Mouse (Mus musculus): Measurements from ENCODE around the gene Ckap5.

Gene Ckap5

DNA sequence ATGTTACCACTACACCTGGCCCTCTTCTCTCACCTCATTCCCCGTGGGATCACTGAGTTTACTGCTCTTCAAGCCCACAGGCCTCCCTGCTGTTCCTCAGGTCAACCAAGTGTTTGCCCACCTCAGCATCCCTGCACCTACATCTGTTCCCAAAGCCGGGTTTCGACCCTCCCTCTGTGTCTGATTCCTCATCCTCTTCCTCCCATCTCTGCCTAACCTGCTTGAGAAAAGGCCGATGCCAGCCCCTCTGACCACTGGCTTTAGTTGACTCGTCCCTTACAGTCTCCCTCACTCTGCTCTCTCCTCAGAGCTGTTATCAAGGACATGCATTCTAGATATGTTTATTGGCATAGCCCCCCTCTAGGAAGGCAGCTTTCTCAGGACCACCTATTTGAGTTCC lies 100.9 kb downstream of the Ckap5 start:
- no peak for DNase-seq (ENCODE audit: low spot score)

DNA sequence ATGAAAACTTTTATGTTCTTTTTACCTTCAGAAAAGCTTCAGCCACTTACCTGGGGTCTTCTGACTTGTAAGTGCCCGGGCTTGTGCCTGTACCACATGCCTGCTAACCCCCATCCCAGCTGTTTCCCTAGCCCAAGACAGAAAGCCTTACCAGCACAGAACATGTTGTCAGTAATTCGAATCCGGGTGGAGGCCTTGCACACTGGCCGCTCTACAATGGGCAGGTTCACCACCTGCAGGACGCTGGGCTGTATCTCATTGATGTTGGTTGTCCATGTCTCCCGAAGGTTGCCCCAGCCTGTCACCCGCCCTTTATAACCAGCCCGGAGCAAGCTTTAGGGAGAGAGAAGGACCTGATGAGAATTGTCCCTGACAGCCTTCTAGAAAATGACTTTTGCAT lies 101.6 kb downstream of the Ckap5 start:
- no peak for DNase-seq (ENCODE audit: low spot score)

DNA sequence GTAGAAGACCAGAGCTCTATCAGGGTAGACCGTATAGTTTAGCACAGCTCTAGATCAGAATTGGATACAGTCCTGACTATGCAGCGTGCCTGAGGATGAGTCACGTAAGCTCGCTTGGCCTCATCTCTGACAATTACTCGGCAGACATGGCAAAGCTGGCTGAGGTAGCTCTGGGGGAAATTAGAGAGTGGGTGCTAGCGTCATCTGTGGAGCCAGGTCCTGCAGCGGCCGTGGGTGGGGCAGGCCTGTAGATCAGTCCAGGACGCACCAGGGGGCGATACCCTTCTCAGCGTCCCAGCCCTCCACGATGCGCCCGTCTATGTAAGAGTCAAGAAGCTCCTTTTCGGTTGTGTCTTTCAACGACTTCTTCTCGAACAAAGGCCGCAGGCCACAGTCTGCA lies 103.1 kb downstream of the Ckap5 start:
- no peak for DNase-seq (ENCODE audit: low spot score)

DNA sequence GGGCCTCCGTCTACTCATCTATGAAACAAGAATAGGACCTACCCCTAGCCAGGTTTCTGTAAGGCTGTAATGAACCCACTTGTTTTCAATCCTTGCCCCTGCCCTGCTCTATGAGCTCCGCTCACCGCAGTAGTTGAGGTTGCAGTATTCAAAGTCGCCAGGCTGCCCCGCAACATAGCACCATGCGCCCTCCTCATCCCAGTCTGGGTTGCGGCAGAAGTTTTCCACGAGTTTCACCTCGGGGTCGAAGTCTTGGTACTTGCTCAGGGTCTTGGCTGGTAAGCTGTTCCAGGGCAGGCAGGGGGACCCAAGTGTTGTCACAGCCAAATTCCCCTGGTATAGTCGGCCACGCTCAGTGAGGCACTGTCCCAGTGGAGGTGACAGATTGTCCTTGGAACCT lies 103.8 kb downstream of the Ckap5 start:
- no peak for DNase-seq (ENCODE audit: low spot score)

DNA sequence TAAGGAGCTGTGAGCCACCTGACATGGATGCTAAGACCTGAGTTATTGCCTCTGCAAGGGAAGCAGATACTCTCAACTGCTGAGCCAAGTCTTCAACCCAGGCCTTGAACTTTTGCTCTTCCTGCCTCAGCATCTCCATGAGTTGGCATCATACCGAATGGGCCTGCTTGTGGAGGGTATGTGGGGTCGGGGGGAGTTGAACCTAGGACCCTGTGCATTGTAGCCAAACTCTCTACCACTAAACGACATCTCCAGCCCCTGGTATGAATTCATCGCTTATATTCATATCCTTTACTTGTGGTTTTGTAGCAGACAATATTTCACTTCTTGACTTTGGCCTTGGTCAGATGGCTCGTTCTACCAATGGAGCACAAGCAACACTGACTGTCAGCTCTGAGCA lies 105.3 kb downstream of the Ckap5 start:
- DNase-seq (ENCODE audit: low spot score) = no peak

DNA sequence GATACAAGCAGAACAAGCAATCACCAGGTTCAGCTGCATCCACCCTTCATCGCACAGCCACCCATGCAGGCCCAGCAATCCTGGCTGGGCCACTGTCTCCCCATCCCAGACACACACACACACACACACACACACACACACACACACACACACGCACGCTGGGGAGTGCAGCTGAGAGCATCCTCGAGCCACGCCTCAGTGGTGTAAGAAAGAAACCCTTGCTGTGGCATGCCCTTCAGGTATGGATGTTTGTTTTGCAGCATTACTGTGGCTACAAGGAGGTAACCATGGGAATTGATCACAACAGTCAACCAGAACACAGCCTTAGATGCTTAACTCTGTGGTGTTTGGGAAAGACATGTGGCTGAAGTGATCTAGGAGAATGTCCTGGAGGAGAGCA lies 105.8 kb downstream of the Ckap5 start:
- no peak for DNase-seq (ENCODE audit: low spot score)

DNA sequence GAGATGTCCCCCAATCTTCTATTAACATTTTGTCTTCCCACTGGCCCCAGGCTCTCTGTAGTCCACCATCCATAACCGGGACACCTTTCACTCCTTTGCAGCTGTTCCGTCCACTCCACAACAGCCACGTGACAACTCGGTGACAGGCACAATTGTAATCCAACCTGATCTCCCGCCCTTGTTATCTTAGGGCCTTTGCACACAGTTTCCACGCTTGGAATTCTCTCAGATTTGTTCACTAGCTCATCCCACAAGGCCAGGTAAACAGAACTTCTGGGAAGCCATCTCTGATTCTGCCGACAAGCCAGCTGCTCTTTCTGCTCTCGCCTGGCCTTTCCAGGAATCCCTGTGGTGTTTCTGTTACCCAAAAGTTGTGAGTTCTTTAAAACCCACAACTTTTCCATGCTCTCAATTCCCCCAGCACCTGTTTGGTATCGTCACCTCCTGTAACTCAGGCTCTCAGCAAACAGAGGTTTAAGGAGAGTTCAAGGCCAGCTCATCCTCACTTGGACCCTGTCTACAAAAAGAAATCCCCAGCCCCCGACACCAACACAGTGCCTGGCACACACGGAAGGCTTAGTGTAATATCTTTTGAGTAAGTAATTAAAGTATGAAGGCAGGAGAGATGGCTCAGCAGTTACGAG lies 106.9 kb downstream of the Ckap5 start:
- DNase-seq (ENCODE audit: low spot score) = no peak

DNA sequence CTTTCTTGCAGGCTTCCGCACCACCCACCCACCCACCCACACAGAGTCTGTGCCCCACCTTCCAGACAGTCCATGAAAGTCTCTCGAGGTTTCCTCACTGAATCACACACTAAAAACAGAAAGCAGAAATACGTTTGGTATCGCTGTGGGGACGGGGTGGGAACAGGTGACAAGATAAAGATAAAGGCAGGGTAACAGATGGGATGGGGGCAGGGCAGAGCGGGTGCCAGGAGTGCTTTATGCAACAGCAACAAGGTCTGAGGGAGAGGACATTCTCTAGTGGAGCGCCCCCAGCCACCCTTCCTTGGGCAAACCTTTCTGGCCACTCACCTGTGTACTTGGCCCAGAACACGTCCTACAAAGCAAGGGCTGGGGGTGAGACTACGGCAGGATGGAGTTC lies 108.3 kb downstream of the Ckap5 start:
- no peak for DNase-seq (ENCODE audit: low spot score)

DNA sequence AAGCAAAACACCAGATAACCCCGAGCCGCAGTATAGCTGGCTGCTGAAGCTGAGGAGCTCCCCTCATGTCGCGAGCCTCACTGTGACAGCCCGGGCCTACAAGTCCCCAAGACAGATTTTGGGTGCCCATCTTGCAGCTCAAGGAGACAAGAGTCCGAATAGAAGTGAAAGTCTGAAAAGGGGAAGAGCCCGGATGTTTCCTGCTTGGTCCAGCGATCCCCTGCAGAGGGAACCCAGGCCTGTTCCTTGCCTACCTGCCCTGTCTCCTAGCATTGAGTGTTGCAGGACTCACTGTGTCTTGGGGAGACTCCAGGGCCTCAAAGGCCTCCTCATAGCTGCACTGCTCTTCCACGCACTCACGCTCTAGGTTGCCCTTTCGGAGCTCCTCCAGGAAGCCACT lies 108.9 kb downstream of the Ckap5 start:
- no peak for DNase-seq (ENCODE audit: low spot score)

DNA sequence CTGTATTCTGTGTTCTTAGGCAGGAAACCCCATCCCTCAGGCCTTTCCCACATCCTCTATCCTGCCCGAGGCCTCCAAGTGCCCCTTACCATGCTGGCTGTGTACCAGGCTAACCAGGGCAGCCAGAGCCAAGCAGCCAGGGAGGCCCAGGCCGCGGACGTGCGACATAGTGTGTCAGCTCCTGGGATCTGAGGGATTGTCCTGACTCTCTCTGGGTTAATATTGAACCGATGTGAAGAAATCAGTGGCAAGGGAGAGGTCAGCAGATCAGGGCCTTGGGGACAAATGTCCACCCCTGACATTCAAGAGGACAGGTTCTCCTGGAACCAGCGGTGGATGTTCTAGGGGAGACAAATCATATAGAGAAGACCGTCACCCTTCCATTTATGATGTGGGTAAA lies 109.7 kb downstream of the Ckap5 start, which contains the start of gene F2:
Gene F2, minus strand, starts transcription at position 186 of the 400 bp plus-strand sequence.
- DNase-seq (ENCODE audit: low spot score) = no peak

DNA sequence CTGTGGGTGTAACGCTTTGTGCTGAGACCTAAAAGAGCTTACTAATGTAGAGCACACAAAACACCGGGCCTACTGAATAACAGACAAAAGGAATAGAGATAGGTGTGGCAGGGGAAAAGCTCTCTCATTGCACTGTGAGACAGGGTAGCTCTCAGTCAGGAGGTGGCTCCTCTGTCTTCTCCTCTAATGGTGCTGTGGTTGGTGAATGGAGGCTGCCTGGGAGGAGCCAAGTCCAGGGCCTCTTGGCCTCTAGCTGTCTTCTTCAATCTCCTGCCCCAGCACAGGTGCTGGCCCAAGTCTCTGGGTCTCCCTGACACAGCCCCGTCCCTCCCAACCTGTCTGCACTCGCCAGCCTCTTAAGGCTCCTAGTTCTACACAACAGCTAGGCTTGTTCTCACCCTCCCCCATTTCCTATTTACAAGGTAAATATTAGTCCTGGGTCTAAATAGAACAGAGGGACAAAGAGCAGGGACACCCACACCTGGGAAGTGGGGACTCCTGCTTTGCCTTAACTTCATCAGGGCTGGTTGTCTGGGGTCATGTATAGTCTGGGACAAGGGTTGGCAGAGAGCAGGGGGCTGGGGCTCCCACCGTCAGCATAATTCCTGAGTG lies 110.3 kb downstream of the Ckap5 start:
- DNase-seq (ENCODE audit: low spot score) = no peak

DNA sequence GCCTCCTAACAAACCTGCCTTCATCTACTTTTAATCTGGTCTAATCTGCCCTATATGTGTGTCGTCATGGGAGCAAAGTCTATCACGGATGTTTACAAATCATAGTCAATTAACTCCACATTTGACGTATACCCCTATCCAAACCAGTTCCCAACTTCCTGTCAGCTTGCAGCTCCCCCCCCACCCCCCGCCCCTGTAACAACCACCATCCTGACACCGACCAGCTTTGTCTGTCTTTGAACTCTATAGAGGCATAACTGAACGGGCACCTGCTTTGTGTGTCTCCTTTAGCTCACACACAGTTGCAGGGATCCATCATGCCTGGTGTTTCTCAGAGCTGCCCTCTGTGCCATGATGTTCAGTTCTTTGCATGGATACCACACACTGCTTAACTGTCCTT lies 112.4 kb downstream of the Ckap5 start:
- no peak for DNase-seq (ENCODE audit: low spot score)

DNA sequence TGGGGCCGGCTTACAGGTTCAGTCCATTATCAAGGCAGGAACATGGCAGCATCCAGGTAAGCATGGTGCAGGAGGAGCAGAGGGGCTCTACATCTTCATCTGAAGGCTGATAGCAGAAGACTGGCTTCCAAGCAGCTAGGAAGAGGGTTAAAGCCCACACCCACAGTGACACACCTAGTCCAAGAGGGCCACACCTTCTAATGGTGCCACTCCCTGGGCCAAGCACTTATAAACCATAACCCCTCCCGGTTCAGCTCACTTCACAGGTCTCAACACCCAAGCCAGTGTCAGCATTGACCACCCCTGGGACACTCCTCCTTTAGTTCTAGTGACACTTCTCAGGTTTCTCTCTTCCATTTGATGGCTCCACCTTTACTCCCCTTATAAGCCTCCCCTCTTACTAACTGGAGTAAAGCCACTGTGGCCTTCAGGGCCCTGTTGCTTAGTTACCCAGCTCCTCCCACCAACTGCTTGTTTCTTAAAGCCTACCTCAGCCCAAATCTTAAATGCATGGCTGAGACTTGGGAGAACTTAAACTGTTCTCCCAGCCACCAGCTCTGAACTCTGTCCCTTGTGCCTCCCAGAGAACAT lies 116.4 kb downstream of the Ckap5 start:
- no peak for DNase-seq (ENCODE audit: low spot score)

DNA sequence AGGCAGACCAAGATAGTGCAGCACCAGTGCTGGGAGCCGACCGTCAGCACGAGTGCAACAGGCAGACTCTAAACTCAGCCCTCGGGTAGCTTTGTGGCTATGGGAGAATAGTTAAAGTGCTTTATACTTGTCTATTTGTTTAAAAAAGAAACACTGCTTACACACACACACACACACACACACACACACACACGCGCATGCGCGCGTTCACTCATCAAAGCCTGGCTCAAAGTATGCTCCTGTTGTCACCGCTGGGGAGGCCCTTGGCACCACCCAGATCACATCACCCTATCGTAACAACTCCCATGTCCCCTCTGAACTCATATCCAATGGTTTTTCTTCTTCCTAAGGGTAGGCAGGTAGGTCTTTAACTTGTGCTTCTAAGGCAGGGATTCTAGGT lies 117.5 kb downstream of the Ckap5 start:
- DNase-seq (ENCODE audit: low spot score) = no peak

DNA sequence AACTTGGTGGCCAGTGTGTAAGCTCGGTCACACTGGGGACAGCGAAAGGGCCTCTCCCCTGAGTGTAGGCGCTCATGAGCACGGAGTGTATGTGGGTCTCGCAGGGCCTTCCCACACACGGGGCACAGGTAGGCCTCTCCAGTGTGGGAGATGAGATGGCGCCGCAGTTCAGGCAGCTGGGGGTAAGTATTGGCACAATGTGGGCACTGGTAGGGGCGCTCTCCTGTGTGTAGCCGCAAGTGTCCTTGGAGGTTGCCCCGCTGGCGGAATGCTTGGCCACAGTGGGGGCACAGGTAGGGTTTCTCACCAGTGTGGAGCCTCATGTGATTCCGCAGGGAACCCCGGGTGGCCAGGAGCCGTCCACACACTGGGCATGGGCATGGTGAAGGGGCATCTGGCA lies 118.8 kb downstream of the Ckap5 start:
- no peak for DNase-seq (ENCODE audit: low spot score)

DNA sequence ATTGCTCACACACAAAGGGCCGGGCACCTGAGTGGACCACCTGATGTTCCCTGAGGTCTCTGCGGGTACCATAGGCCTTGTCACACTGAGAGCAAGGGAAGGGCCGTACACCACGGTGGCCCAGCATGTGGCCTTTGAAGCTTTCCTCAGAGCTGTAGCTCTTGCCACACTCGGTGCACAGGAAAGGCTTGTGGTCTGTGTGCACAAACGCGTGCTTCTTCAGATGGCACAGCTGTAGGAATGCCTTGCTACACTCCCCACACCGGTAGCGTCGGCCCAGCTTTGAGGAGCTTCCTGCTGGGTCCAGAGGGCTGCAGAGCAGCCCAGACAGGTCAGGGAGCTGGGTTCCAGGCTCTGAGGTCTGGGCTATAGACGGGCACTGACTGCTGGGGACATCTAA lies 119.2 kb downstream of the Ckap5 start:
- no peak for DNase-seq (ENCODE audit: low spot score)

DNA sequence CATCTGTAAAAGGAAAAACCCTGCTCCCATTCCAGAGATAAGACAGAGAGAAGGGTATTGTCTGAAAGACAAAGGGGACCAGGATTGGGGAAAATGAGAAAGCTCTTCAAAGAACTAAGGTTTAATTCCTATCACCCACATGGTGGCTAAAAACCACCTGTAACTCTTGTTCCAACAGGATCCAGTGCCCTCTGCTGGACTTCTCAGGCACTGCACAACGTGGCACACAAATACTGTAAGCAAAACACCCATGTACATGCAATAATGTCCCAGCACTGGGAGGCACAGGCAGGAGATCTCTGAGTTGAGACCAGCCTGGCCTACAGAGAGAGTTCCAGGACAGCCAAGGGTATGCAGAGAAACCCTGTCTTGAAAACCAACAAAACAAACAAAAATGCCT lies 120.2 kb downstream of the Ckap5 start:
- DNase-seq (ENCODE audit: low spot score) = no peak

DNA sequence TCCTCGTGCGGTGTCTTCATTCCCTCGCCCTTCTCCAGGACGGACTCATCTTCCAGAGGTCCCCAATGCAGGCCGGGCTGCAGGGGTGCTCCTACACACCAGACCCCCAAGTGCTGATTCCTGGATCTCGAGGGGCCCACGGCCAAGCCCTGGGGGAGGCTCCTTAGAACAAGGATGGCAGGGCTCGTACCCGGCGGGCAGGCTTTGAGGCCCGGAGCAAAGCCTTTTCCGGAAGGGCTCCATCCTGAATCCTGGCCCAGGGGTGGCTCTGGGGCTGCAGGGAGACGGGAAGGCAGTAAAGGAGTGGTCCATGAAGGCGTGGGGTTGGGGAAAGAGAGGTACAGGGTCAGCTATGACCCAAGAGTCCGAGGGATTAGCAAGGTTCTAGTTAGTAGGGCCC lies 122.6 kb downstream of the Ckap5 start:
- DNase-seq (ENCODE audit: low spot score) = no peak

DNA sequence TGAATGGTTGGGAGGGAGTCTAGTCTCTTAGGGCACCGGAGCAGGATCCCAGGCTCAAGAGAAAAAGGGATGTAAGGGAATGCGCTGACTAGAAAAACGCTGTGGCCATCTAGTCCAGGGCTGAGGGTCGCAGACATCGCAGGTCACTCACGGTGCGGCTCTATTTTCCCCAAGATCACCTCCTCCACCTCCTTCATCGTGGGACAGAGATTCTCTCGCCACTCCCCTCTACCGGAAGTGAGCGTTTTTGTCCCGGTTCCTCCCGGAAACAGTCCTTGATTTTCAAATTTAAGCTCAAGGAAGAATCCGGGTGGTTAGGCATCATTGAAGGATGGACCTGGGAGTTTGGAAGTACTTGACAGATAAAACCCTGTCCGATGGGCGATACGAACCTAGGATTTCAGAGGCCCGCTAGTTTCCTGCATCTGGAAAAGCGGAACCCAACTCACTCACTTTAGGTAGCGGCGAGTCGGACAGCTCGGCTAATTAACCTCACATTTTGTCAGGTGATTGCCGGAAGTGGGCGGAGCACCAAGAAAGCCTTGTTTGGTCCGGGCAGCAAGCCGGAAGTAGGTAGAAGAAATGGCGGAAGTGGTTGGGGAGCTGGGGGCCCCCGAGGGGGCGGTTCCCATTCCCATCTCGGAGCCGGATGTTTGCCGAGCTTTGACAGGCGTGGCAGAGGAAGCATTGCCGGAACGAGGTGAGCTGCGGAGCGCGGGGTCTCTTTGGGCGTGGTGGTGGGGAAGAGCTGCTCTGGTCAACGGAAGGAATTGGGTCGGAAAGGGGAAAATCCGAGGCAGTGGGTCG lies 123.2 kb downstream of the Ckap5 start, which contains the start of the genes Zfp408 and Arhgap1:
Gene Zfp408, minus strand, starts transcription at position 239 of the 807 bp plus-strand sequence.
Gene Arhgap1, plus strand, starts transcription at position 308 of the 807 bp plus-strand sequence.
- DNase-seq (ENCODE audit: low spot score) = peak; percentile 94

DNA sequence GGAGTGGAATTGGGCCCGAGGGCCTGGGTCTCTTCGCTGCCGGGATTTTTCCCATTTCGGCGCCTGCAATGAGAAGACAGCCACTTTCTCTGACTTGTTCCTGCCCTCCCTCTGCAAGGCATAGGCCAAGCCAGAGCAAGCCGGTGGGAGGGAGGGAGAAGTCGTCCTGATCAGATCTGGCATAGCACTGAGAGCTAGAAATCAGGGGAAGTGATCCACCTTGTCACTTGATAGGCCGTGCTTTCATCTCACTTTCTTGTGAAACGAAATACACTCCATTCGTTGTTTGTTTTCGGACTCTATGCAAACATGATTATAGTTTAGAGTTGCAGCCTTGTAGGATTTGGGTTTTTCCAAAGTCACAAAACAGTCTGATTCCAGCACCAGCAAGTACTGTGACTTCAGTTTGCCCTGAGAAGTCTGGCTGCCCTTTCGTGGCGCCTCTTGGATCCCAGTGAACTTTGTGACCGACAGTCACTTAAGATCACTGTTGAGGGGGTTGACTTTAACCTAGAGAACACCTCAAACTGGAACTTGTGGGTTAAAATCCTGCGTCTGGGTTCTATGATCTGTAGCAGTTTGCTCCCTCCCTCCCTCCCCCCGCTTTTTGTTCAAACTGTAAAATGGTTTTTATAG lies 123.9 kb downstream of the Ckap5 start:
- DNase-seq (ENCODE audit: low spot score) = no peak

DNA sequence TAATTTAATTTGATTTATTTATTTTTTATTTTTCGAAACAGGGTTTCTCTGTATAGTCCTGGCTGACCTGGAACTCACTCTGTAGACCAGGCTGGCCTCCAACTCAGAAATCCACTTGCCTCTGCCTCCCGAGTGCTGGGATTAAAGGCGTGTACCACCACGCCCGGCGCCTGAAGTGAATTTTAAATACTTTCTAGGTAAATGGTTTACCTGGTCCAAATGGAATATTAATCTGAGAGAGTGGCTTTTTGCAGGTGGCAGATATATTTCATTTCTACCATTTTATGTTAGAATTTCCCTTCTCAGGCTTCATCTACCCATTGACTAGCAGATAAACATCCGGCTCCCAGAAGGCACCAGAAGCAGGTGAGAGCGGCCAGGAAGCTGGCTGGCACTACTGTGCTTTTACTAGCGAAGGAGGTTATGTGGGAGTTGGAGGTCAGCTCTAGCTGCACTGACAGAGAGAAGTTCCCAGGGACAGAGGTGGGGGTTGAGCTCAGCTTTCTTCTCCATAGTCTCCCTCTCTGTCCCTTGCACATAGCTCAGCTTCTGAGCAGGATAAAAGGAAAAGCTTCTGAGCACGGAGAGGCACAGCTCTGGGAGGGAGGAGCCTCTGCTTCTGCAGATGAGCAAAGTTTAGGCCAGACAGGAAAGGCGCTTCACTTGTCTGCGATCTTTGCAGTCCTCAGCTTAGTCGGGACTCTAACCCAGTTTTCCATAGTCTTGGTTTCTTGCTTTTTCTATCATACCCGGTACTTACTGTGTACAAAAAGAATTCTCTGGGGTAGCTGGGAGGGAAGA lies 125.1 kb downstream of the Ckap5 start:
- DNase-seq (ENCODE audit: low spot score) = no peak
